Comparison of ENCODE assay signal across 26 mouse cellular contexts in genomic region chr14:79574361-79574760, GRCm38 (mm10).
"Had no signal": no experiment of that assay in that cellular context is flagged by ENCODE, and none has a peak within 500 bp of the region (broad histone marks: within the 10 kb centered on the region; RNA-seq: fewer than 3 reads in every experiment).

No protein-coding gene starts in this region.

- DNase-seq: gastrocnemius, adult 2 months; gastrocnemius, postnatal 10 days; gastrocnemius, postnatal 25 days; heart, postnatal 10 days; heart, postnatal 4 days; kidney, adult 18-20 months; kidney, postnatal 10 days; kidney, postnatal 25 days; kidney, postnatal 4 days; liver; liver, embryonic 13.5 days had no signal

- H3K4me1 ChIP-seq: heart, embryonic 13.5 days; heart, embryonic 15.5 days; hindbrain, embryonic 10.5 days; hindbrain, embryonic 12.5 days; intestine, embryonic 15.5 days; limb, embryonic 12.5 days; liver, embryonic 13.5 days had no signal

- ATAC-seq: hindbrain, embryonic 16.5 days; inflammation-experienced regulatory T-cells, adult 6 months; intestine, embryonic 15.5 days; intestine, postnatal 0 days had no signal

- H3K27ac ChIP-seq: gastrocnemius, adult 2 months; heart, embryonic 13.5 days; heart, embryonic 15.5 days; hindbrain, embryonic 10.5 days; hindbrain, embryonic 12.5 days; hindbrain, embryonic 14.5 days; intestine, embryonic 15.5 days; layer of hippocampus, adult 2 months; left cerebral cortex, adult 2 months; limb, embryonic 10.5 days; limb, embryonic 12.5 days; liver, embryonic 13.5 days had no signal

- H3K9ac ChIP-seq: heart, embryonic 13.5 days; heart, embryonic 15.5 days; hindbrain, embryonic 12.5 days; hindbrain, embryonic 14.5 days; intestine, embryonic 15.5 days; limb, embryonic 12.5 days; liver, embryonic 13.5 days had no signal

- H3K4me2 ChIP-seq: heart, embryonic 11.5 days; heart, embryonic 13.5 days; heart, embryonic 15.5 days; hindbrain, embryonic 12.5 days; hindbrain, embryonic 14.5 days; intestine, embryonic 15.5 days; limb, embryonic 12.5 days; liver, embryonic 11.5 days; liver, embryonic 13.5 days had no signal

- H3K4me3 ChIP-seq: gastrocnemius, adult 2 months; heart, embryonic 13.5 days; heart, embryonic 15.5 days; hindbrain, embryonic 10.5 days; hindbrain, embryonic 12.5 days; intestine, embryonic 15.5 days; layer of hippocampus, adult 2 months; left cerebral cortex, adult 2 months; limb, embryonic 10.5 days; limb, embryonic 12.5 days; liver, embryonic 13.5 days had no signal

- H3K9me3 ChIP-seq: heart, embryonic 13.5 days; heart, embryonic 15.5 days; hindbrain, embryonic 10.5 days; hindbrain, embryonic 12.5 days; intestine, embryonic 15.5 days; limb, embryonic 10.5 days; limb, embryonic 12.5 days; liver, embryonic 13.5 days had no signal

- H3K27me3 ChIP-seq: heart, embryonic 13.5 days; heart, embryonic 15.5 days; hindbrain, embryonic 12.5 days; intestine, embryonic 15.5 days; limb, embryonic 12.5 days; liver, embryonic 13.5 days had no signal

- H3K36me3 ChIP-seq: hindbrain, embryonic 12.5 days had no signal
